In genomic region chr8:34678879-34679278, GRCm38 (mm10) we compare ENCODE assay signal across 17 mouse cellular contexts.
"Had no signal": no experiment of that assay in that cellular context is flagged by ENCODE, and none has a peak within 500 bp of the region (broad histone marks: within the 10 kb centered on the region; RNA-seq: fewer than 3 reads in every experiment).

No protein-coding gene starts in this region.

- ATAC-seq: lung, postnatal 0 days; midbrain, embryonic 15.5 days had no signal

- H3K36me3 ChIP-seq: lung, embryonic 15.5 days; midbrain, embryonic 13.5 days; midbrain, embryonic 15.5 days; neural tube, embryonic 12.5 days; stomach, embryonic 15.5 days had no signal

- DNase-seq: lung, adult 18-20 months; lung, postnatal 14 days; lung, postnatal 36 days; right cerebral cortex, postnatal 14 days; thymus, adult 2 months; thymus, postnatal 25 days; thymus, postnatal 4 days had no signal

- H3K4me2 ChIP-seq: midbrain, embryonic 11.5 days; midbrain, embryonic 13.5 days; stomach, embryonic 15.5 days had no signal

- H3K27me3 ChIP-seq: lung, embryonic 15.5 days; midbrain, embryonic 15.5 days; neural tube, embryonic 12.5 days; stomach, embryonic 15.5 days had no signal

- H3K9me3 ChIP-seq: lung, embryonic 15.5 days; megakaryocyte, embryonic 14.5 days; midbrain, embryonic 13.5 days; midbrain, embryonic 15.5 days; neural tube, embryonic 12.5 days; stomach, embryonic 15.5 days had no signal

- H3K4me3 ChIP-seq: megakaryocyte, embryonic 14.5 days; midbrain, embryonic 13.5 days; midbrain, embryonic 15.5 days; neural tube, embryonic 12.5 days; stomach, embryonic 15.5 days had no signal

- H3K9ac ChIP-seq: lung, embryonic 15.5 days; midbrain, embryonic 13.5 days; midbrain, embryonic 15.5 days; neural tube, embryonic 12.5 days; stomach, embryonic 15.5 days had no signal

- H3K27ac ChIP-seq: macrophage; midbrain, embryonic 13.5 days; midbrain, embryonic 15.5 days; neural tube, embryonic 12.5 days; stomach, embryonic 15.5 days; stomach, postnatal 0 days had no signal
